Mouse (Mus musculus) midbrain, embryonic 14.5 days (tissue): ENCODE measurements around the gene Srsf10. TPM values are rescaled to one million over a fixed set of nuclear protein-coding genes. Genes with fewer than 3 reads are reported as not detected.

Experiments used
- ATAC-seq: fragments of 200-750 bp; cut with Nextera tagmentation; 2 replicates; pipeline ENCODE4 v1.8.0; 2017; ENCODE audit warnings: moderate number of reproducible peaks, moderate library complexity; ENCODE audit not compliant: low FRiP score, low TSS enrichment
- DNase-seq: peaks from one replicate; pipeline ENCODE4 v3.0.0-alpha.2; 2015
- H3K27ac ChIP-seq: fragments of 300-500 bp; sonication (generic); replicated peaks from 2 replicates; pipeline ENCODE4 v1.5.1; 2014; ENCODE audit warnings: mild to moderate bottlenecking, low read depth, low read length, moderate library complexity
- H3K27me3 ChIP-seq: fragments of 300-500 bp; sonication (generic); 2 replicates; pipeline ENCODE4 v1.6.1; 2014; ENCODE audit warnings: low read length, control low read depth, mixed read lengths; ENCODE audit not compliant: control insufficient read depth, insufficient read depth
- H3K36me3 ChIP-seq: fragments of 300-500 bp; sonication (generic); 2 replicates; pipeline ENCODE4 v1.6.1; 2014; ENCODE audit warnings: low read length, control low read depth; ENCODE audit not compliant: control insufficient read depth, insufficient read depth
- H3K4me1 ChIP-seq: fragments of 300-500 bp; sonication (generic); 2 replicates; pipeline ENCODE4 v1.6.1; 2014; ENCODE audit warnings: mild to moderate bottlenecking, antibody characterized with exemption, low read length, control low read depth; ENCODE audit not compliant: control insufficient read depth, insufficient read depth
- H3K4me2 ChIP-seq: fragments of 300-500 bp; sonication (generic); 2 replicates; pipeline ENCODE4 v1.6.1; 2014; ENCODE audit warnings: mild to moderate bottlenecking, low read length, moderate library complexity
- H3K4me3 ChIP-seq: fragments of 300-500 bp; sonication (generic); replicated peaks from 2 replicates; pipeline ENCODE4 v1.5.1; 2014; ENCODE audit warnings: low read depth, low read length
- H3K9ac ChIP-seq: fragments of 300-500 bp; sonication (generic); replicated peaks from 2 replicates; pipeline ENCODE4 v1.6.1; 2014; ENCODE audit warnings: mild to moderate bottlenecking, low read length, moderate library complexity
- H3K9me3 ChIP-seq: fragments of 300-500 bp; sonication (generic); 2 replicates; pipeline ENCODE4 v1.6.1; 2016; ENCODE audit warnings: low read length, control low read depth, mixed read lengths; ENCODE audit not compliant: control insufficient read depth
- WGBS: fragments of 180-500 bp; shearing (Covaris S2); extraction: QIAGEN DNeasy Blood & Tissue Kit; methylation state at CpG from one replicate; pipeline ENCODE4 v1.1.7; 2014; 5-methylcytosine and 5-hydroxymethylcytosine counted together
- polyA plus RNA-seq: library from polyadenylated mRNA; unstranded; fragments of >200 nt; fragmentation: Nextera tagmentation; extraction: Ambion mirVana; gene quantifications from 2 replicates; pipeline ENCODE4 v1.2.1, GENCODE M21; 2014

The Srsf10 gene
- polyA plus RNA-seq, 1 experiment from 2014 or later: 266 TPM

- H3K27ac ChIP-seq: peak overlapping the region; percentile 62
- H3K4me2 ChIP-seq: peak overlapping the region; percentile 13; the same call in 1 of the 2 replicates
- no peaks in the 10 kb centered on the region for H3K36me3 ChIP-seq
- WGBS: 24% methylated on average over 13 of the region's 13 CpGs
- H3K27me3 ChIP-seq: no peaks in the 10 kb centered on the region
- no peak overlapping the region; the same call in 1 of the 2 replicates for H3K9ac ChIP-seq
- ATAC-seq: peak; percentile 58; the same call in 1 of the 2 replicates
- H3K9me3 ChIP-seq: no peaks in the 10 kb centered on the region
- peak; percentile 76 for DNase-seq
- no peak overlapping the region for H3K4me3 ChIP-seq
- peaks cover 13% of the 10 kb centered on the region for H3K4me1 ChIP-seq
Observed at GRCm38 (mm10) chr4:135850411-135851095, 5.0 kb upstream of the Srsf10 start.

GRCm38 (mm10) chr4:135851942-135852341, 3.6 kb upstream of the Srsf10 start:
- no peaks in the 10 kb centered on the region for H3K9me3 ChIP-seq
- no peak overlapping the region for H3K4me3 ChIP-seq
- ATAC-seq (no peak), DNase-seq (no peak)
- no peak overlapping the region for H3K9ac ChIP-seq
- WGBS: 89% methylated on average over 9 of the region's 9 CpGs
- no peaks in the 10 kb centered on the region for H3K36me3 ChIP-seq
- H3K27me3 ChIP-seq: no peaks in the 10 kb centered on the region
- H3K4me1 ChIP-seq: peaks cover 13% of the 10 kb centered on the region
- no peak overlapping the region for H3K4me2 ChIP-seq
- no peak overlapping the region for H3K27ac ChIP-seq

GRCm38 (mm10) chr4:135853987-135854546, 1.5 kb upstream of the Srsf10 start:
- no peak overlapping the region for H3K9ac ChIP-seq
- H3K9me3 ChIP-seq: no peaks in the 10 kb centered on the region
- DNase-seq (no peak), ATAC-seq (no peak)
- no peaks in the 10 kb centered on the region for H3K36me3 ChIP-seq
- peaks cover 30% of the 10 kb centered on the region for H3K4me1 ChIP-seq
- WGBS: 88% methylated on average over 14 of the region's 14 CpGs
- H3K27ac ChIP-seq: no peak overlapping the region
- H3K4me2 ChIP-seq: no peak overlapping the region
- no peak overlapping the region for H3K4me3 ChIP-seq
- no peaks in the 10 kb centered on the region for H3K27me3 ChIP-seq

GRCm38 (mm10) chr4:135854630-135855029, 917 bp upstream of the Srsf10 start:
- peak overlapping the region; percentile 87 for H3K4me2 ChIP-seq
- H3K9me3 ChIP-seq: no peaks in the 10 kb centered on the region
- H3K4me1 ChIP-seq: peaks cover 35% of the 10 kb centered on the region
- H3K9ac ChIP-seq: 0 out of 2 replicates have a peak overlapping the region, but pooled peaks have one; percentile 37
- no peak overlapping the region; the same call in 1 of the 2 replicates for H3K4me3 ChIP-seq
- H3K27me3 ChIP-seq: no peaks in the 10 kb centered on the region
- WGBS: 72% methylated on average over 11 of the region's 11 CpGs
- H3K36me3 ChIP-seq: no peaks in the 10 kb centered on the region
- ATAC-seq: no peak
- H3K27ac ChIP-seq: peak overlapping the region; percentile 99
- no peak for DNase-seq

- DNase-seq (peak; percentile 69), ATAC-seq (peak; percentile 2)
- Histone ChIP-seq H3K9ac (peak overlapping the region; percentile 90), H3K27ac (peak overlapping the region; percentile 99), H3K27me3 (no peaks in the 10 kb centered on the region), H3K4me1 (peaks cover 37% of the 10 kb centered on the region), H3K4me3 (peak overlapping the region; percentile 92), H3K36me3 (no peaks in the 10 kb centered on the region), H3K4me2 (peak overlapping the region; percentile 87), H3K9me3 (no peaks in the 10 kb centered on the region)
- 9% methylated on average over 6 of the region's 6 CpGs for WGBS
Observed at GRCm38 (mm10) chr4:135855080-135855479, 467 bp upstream of the Srsf10 start.

- under 1% methylated on average over 91 of the region's 91 CpGs for WGBS
Observed at GRCm38 (mm10) chr4:135856223-135857091, 910 bp downstream of the Srsf10 start.

GRCm38 (mm10) chr4:135857597-135858186, 2.1 kb downstream of the Srsf10 start:
- ATAC-seq (no peak), DNase-seq (no peak)
- H3K9me3 ChIP-seq: no peaks in the 10 kb centered on the region
- WGBS: 3% methylated on average over 7 of the region's 7 CpGs
- H3K4me2 ChIP-seq: peak overlapping the region; percentile 69
- no peak overlapping the region for H3K27ac ChIP-seq
- peak overlapping the region; percentile 92 for H3K4me3 ChIP-seq
- H3K36me3 ChIP-seq: peaks cover 7% of the 10 kb centered on the region; the same call in 1 of the 2 replicates
- H3K4me1 ChIP-seq: peaks cover 36% of the 10 kb centered on the region
- no peaks in the 10 kb centered on the region for H3K27me3 ChIP-seq
- H3K9ac ChIP-seq: peak overlapping the region; percentile 90; the same call in 1 of the 2 replicates

More at GRCm38 (mm10) chr4:135856223-135857091, 910 bp downstream of the Srsf10 start:
- peak overlapping the region; percentile 92 for H3K4me3 ChIP-seq
- ATAC-seq: peak; percentile 80
- H3K27me3 ChIP-seq: no peaks in the 10 kb centered on the region
- peak overlapping the region; percentile 69 for H3K4me2 ChIP-seq
- H3K36me3 ChIP-seq: no peaks in the 10 kb centered on the region
- peak overlapping the region; percentile 90 for H3K9ac ChIP-seq
- peak overlapping the region; percentile 99 for H3K27ac ChIP-seq
- peak; percentile 81 for DNase-seq
- no peaks in the 10 kb centered on the region for H3K9me3 ChIP-seq
- H3K4me1 ChIP-seq: peaks cover 36% of the 10 kb centered on the region

GRCm38 (mm10) chr4:135868996-135869395, 13.4 kb downstream of the Srsf10 start:
- ATAC-seq (no peak), DNase-seq (no peak)
- no peak overlapping the region for H3K27ac ChIP-seq
- no peak overlapping the region for H3K4me3 ChIP-seq
- no peaks in the 10 kb centered on the region for H3K9me3 ChIP-seq
- H3K4me1 ChIP-seq: peaks cover 24% of the 10 kb centered on the region
- H3K4me2 ChIP-seq: no peak overlapping the region
- H3K36me3 ChIP-seq: peaks cover 32% of the 10 kb centered on the region
- WGBS: 72% methylated on average over 2 of the region's 2 CpGs
- H3K27me3 ChIP-seq: no peaks in the 10 kb centered on the region
- H3K9ac ChIP-seq: no peak overlapping the region
